Mouse (Mus musculus) small intestine, adult 2 months (tissue): ENCODE measurements around the gene Gak. TPM values are rescaled to one million over a fixed set of nuclear protein-coding genes. Genes with fewer than 3 reads are reported as not detected.
"Not testable (repeated sequence)": the region's sequence is repeated elsewhere in the genome, so short reads cannot be mapped to it uniquely, and the experiment has no call there.

Experiments
- H3K27ac ChIP-seq: fragments of 200-500 bp; 2 replicates; pipeline ENCODE4 v1.5.1; 2012; ENCODE audit warnings: low read depth, low read length, control low read depth, inconsistent platforms; ENCODE audit not compliant: insufficient read depth
- H3K27me3 ChIP-seq: fragments of 200-500 bp; 2 replicates; pipeline ENCODE4 v1.6.1; 2012; ENCODE audit warnings: mild to moderate bottlenecking, moderate library complexity, low read length, inconsistent platforms; ENCODE audit not compliant: control insufficient read depth, insufficient read depth
- H3K36me3 ChIP-seq: fragments of 200-500 bp; 2 replicates; pipeline ENCODE4 v1.6.1; 2012; ENCODE audit warnings: mild to moderate bottlenecking, low read length, control low read depth, inconsistent platforms; ENCODE audit not compliant: control insufficient read depth, insufficient read depth
- H3K4me1 ChIP-seq: fragments of 200-500 bp; 2 replicates; pipeline ENCODE4 v1.6.1; 2012; ENCODE audit warnings: low read length, inconsistent platforms, mixed read lengths; ENCODE audit not compliant: control insufficient read depth, insufficient read depth, insufficient read length
- H3K4me3 ChIP-seq: fragments of 200-500 bp; 2 replicates; pipeline ENCODE4 v1.5.1; 2012; ENCODE audit warnings: low read depth, mild to moderate bottlenecking, control low read depth, inconsistent platforms, low read length, moderate library complexity
- CTCF ChIP-seq: fragments of 200-500 bp; IDR thresholded peaks from 2 replicates; pipeline ENCODE4 v1.5.1; 2012; ENCODE audit warnings: low read depth, mild to moderate bottlenecking, control low read depth, inconsistent platforms, low read length, moderate library complexity, mixed read lengths; ENCODE audit not compliant: insufficient replicate concordance, insufficient read length; ENCODE audit errors: extremely low read depth
- POLR2A ChIP-seq: fragments of 200-500 bp; IDR thresholded peaks from 2 replicates; pipeline ENCODE4 v1.6.1; 2012; ENCODE audit warnings: low read depth, mild to moderate bottlenecking, control low read depth, inconsistent platforms, low read length, moderate library complexity
- WGBS: fragments of 180-500 bp; shearing (Covaris S2); methylation state at CpG from one replicate; pipeline ENCODE4 v1.1.7; 2018; 5-methylcytosine and 5-hydroxymethylcytosine counted together
- polyA plus RNA-seq: library from polyadenylated mRNA; depleted of rRNA; stranded (reverse); fragments of >200 nt; gene quantifications from 2 replicates; pipeline ENCODE4 v1.2.3, GENCODE M21; 2012

The Gak gene
- polyA plus RNA-seq, 1 experiment = 152 TPM

GRCm38 (mm10) chr5:108648937-108649576 lies 19.5 kb upstream of the Gak start:
- Histone ChIP-seq H3K27me3 (no peaks in the 10 kb centered on the region), H3K27ac (no peak overlapping the region), H3K4me1 (peaks cover 3% of the 10 kb centered on the region; the same call in 1 of the 2 replicates), H3K4me3 (no peak overlapping the region), H3K36me3 (peaks cover 81% of the 10 kb centered on the region)
- TF ChIP-seq POLR2A (no peak), CTCF (no peak)
- WGBS = 94% methylated on average over 11 of the region's 11 CpGs

- H3K27ac ChIP-seq = no peak overlapping the region
- no peaks in the 10 kb centered on the region for H3K27me3 ChIP-seq
- TF ChIP-seq POLR2A (no peak), CTCF (no peak)
- WGBS = 89% methylated on average over 2 of the region's 2 CpGs
- H3K36me3 ChIP-seq = peaks cover 70% of the 10 kb centered on the region
- H3K4me1 ChIP-seq = peaks cover 5% of the 10 kb centered on the region; the same call in 1 of the 2 replicates
- H3K4me3 ChIP-seq = no peak overlapping the region
Measured at GRCm38 (mm10) chr5:108647820-108648465, 18.4 kb upstream of the Gak start.

- WGBS = 95% methylated on average over 2 of the region's 2 CpGs
- H3K36me3 ChIP-seq = peaks cover 63% of the 10 kb centered on the region
- peaks cover 5% of the 10 kb centered on the region; the same call in 1 of the 2 replicates for H3K4me1 ChIP-seq
- H3K4me3 ChIP-seq = no peak overlapping the region
- H3K27me3 ChIP-seq = no peaks in the 10 kb centered on the region
- TF ChIP-seq CTCF (no peak), POLR2A (no peak)
- H3K27ac ChIP-seq = no peak overlapping the region
Measured at GRCm38 (mm10) chr5:108647311-108647710, 17.8 kb upstream of the Gak start.

DNA sequence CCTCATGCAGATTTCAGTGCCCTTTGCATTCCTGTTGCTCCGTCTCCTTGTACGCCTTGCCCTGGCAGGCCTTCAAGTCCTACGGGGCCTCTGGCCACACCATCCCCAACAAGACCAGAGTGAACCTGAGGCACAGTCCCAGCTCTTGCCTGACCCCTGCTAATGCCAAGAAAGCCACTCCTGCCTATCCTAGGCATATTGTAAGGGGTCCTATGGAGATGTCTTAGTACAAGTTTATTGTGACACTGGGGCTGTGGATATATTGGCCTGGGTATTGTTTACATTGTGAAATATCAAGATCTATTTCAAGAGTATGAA lies 16.7 kb upstream of the Gak start:
- Histone ChIP-seq H3K27me3 (no peaks in the 10 kb centered on the region), H3K27ac (no peak overlapping the region), H3K4me1 (peaks cover 5% of the 10 kb centered on the region; the same call in 1 of the 2 replicates), H3K4me3 (no peak overlapping the region), H3K36me3 (peaks cover 55% of the 10 kb centered on the region)
- TF ChIP-seq CTCF (no peak), POLR2A (no peak)
- 77% methylated on average over 3 of the region's 3 CpGs for WGBS

- WGBS = 83% methylated on average over 9 of the region's 9 CpGs
- Histone ChIP-seq H3K36me3 (peaks cover 51% of the 10 kb centered on the region), H3K27ac (no peak overlapping the region), H3K4me1 (peaks cover 5% of the 10 kb centered on the region; the same call in 1 of the 2 replicates), H3K27me3 (no peaks in the 10 kb centered on the region), H3K4me3 (no peak overlapping the region)
- TF ChIP-seq POLR2A (no peak), CTCF (no peak)
Measured at GRCm38 (mm10) chr5:108645651-108646342, 16.2 kb upstream of the Gak start.

GRCm38 (mm10) chr5:108643674-108644073 lies 14.1 kb upstream of the Gak start:
- Histone ChIP-seq H3K4me3 (no peak overlapping the region), H3K36me3 (peaks cover 32% of the 10 kb centered on the region), H3K27ac (no peak overlapping the region), H3K27me3 (no peaks in the 10 kb centered on the region), H3K4me1 (peaks cover 5% of the 10 kb centered on the region; the same call in 1 of the 2 replicates)
- WGBS = 26% methylated on average over 2 of the region's 2 CpGs
- no peak for TF ChIP-seq CTCF

DNA sequence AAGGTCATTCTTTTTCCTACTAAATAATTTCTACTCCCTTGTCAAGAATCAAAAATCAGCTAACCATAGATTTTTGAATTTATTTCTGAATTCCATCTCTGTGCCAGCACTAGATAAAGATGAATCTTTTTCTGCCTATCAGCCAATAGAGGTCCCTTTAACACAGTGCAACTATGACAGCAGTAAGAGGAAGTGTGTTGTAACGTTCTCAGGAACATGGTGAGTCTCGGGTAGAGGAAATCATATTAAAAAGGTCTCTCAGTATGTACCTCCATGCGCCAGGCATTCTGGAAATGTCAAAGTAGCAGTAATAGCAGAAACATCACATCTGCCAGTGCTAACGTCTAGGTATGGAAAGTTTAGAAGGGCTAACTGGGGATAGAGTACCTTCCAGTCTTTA lies 6.6 kb upstream of the Gak start:
- no peaks in the 10 kb centered on the region for H3K4me1 ChIP-seq

GRCm38 (mm10) chr5:108634088-108634487 lies 4.5 kb upstream of the Gak start:
- H3K27ac ChIP-seq, H3K4me1 ChIP-seq, H3K4me3 ChIP-seq, H3K27me3 ChIP-seq, H3K36me3 ChIP-seq: not testable (repeated sequence)
- 79% methylated on average over 3 of the region's 3 CpGs for WGBS

More for the DNA sequence above, 6.6 kb upstream of the Gak start:
- Histone ChIP-seq H3K4me3 (no peak overlapping the region), H3K27ac (no peak overlapping the region), H3K36me3 (peaks cover 1% of the 10 kb centered on the region; the same call in 1 of the 2 replicates), H3K27me3 (no peaks in the 10 kb centered on the region)
- TF ChIP-seq POLR2A (no peak), CTCF (no peak)
- WGBS = 63% methylated on average over 4 of the region's 4 CpGs
